Comparison of ENCODE assay signal across 8 mouse cellular contexts in genomic region chr2:151543063-151543895, GRCm38 (mm10). TPM values are rescaled to one million over a fixed set of nuclear protein-coding genes. Genes with fewer than 3 reads are reported as not detected.
DNase-seq lines count a peak whose midpoint lies in the region; ATAC-seq and TF ChIP-seq lines count a peak whose summit lies in the region.

No protein-coding gene starts in this region.

- peak overlapping the region; percentile 75 for H3K9ac ChIP-seq in intestine, postnatal 0 days (ENCODE audit: low read depth, low read length)
- peak overlapping the region; percentile 93 for H3K9ac ChIP-seq in limb, embryonic 13.5 days
- H3K9ac ChIP-seq in midbrain, embryonic 15.5 days: peak overlapping the region; percentile 70

- no peaks in the 10 kb centered on the region for H3K9me3 ChIP-seq in intestine, postnatal 0 days (ENCODE audit: control insufficient read depth)
- no peaks in the 10 kb centered on the region for H3K9me3 ChIP-seq in limb, embryonic 13.5 days
- no peaks in the 10 kb centered on the region for H3K9me3 ChIP-seq in midbrain, embryonic 15.5 days

- WGBS in intestine, postnatal 0 days: 1% methylated on average over 21 of the region's 21 CpGs
- WGBS in limb, embryonic 13.5 days: 2% methylated on average over 21 of the region's 21 CpGs
- WGBS in midbrain, embryonic 15.5 days: under 1% methylated on average over 21 of the region's 21 CpGs
- 2% methylated on average over 21 of the region's 21 CpGs for WGBS in thymus, adult 2 months

- peak; percentile 30 for DNase-seq in ovary, postnatal 36 days (ENCODE audit: low spot score)
- DNase-seq in ovary, postnatal 10 days (ENCODE audit: low spot score): no peak
- peak; percentile 52 to 77 for DNase-seq in cerebellum, postnatal 14 days
- peak; percentile 72 to 73 for DNase-seq in heart, adult 18-20 months
- peak; percentile 58 for DNase-seq in thymus, adult 2 months

- H3K4me2 ChIP-seq in intestine, postnatal 0 days (replicated peaks; ENCODE audit: low read depth): peak overlapping the region; percentile 80
- peak overlapping the region; percentile 87 for H3K4me2 ChIP-seq in limb, embryonic 13.5 days (replicated peaks)
- H3K4me2 ChIP-seq in midbrain, embryonic 15.5 days: peak overlapping the region; percentile 62

- H3K27me3 ChIP-seq in intestine, postnatal 0 days (replicated peaks; ENCODE audit: control insufficient read depth, insufficient read depth, low read length): no peaks in the 10 kb centered on the region
- H3K27me3 ChIP-seq in limb, embryonic 13.5 days: no peaks in the 10 kb centered on the region
- no peaks in the 10 kb centered on the region for H3K27me3 ChIP-seq in midbrain, embryonic 15.5 days (replicated peaks)
- no peaks in the 10 kb centered on the region for H3K27me3 ChIP-seq in thymus, adult 2 months (ENCODE audit: control insufficient read depth, insufficient read depth, low read length)

- TF ChIP-seq POLR2A in thymus, adult 2 months (IDR thresholded peaks at IDR 0.05; ENCODE audit: control insufficient read depth, extremely low read depth, insufficient read depth, low read length, poor library complexity): no peak

- no peak for TF ChIP-seq CTCF in intestine, postnatal 0 days (IDR thresholded peaks at IDR 0.05; ENCODE audit: low read depth)
- TF ChIP-seq CTCF in thymus, adult 2 months (IDR thresholded peaks at IDR 0.05; ENCODE audit: borderline replicate concordance, control insufficient read depth, extremely low read depth, insufficient read depth, low read length, poor library complexity): no peak

- H3K4me3 ChIP-seq in intestine, postnatal 0 days (ENCODE audit: low read depth, low read length): peak overlapping the region; percentile 62
- H3K4me3 ChIP-seq in limb, embryonic 13.5 days: peak overlapping the region; percentile 96
- peak overlapping the region; percentile 70 for H3K4me3 ChIP-seq in midbrain, embryonic 15.5 days
- peak overlapping the region; percentile 65 for H3K4me3 ChIP-seq in thymus, adult 2 months (ENCODE audit: control insufficient read depth, insufficient read depth, low read length)

- peak overlapping the region; percentile 80 for H3K27ac ChIP-seq in intestine, postnatal 0 days (ENCODE audit: low read depth, low read length)
- H3K27ac ChIP-seq in limb, embryonic 13.5 days: peak overlapping the region; percentile 94
- H3K27ac ChIP-seq in midbrain, embryonic 15.5 days: peak overlapping the region; percentile 87
- 0 out of 2 replicates have a peak overlapping the region, but pooled peaks have one; percentile 30 for H3K27ac ChIP-seq in thymus, adult 2 months (ENCODE audit: control insufficient read depth, insufficient read depth, low read length)

- peaks cover 10% of the 10 kb centered on the region for H3K4me1 ChIP-seq in intestine, postnatal 0 days (replicated peaks; ENCODE audit: control insufficient read depth, insufficient read depth, low read length)
- H3K4me1 ChIP-seq in limb, embryonic 13.5 days: peaks cover 33% of the 10 kb centered on the region
- H3K4me1 ChIP-seq in midbrain, embryonic 15.5 days: peaks cover 42% of the 10 kb centered on the region
- peaks cover 24% of the 10 kb centered on the region for H3K4me1 ChIP-seq in thymus, adult 2 months (replicated peaks; ENCODE audit: control insufficient read depth, insufficient read depth, low read length)

- no peak for ATAC-seq in intestine, postnatal 0 days
- no peak for ATAC-seq in limb, embryonic 13.5 days (ENCODE audit: low FRiP score, low read depth)
- no peak for ATAC-seq in midbrain, embryonic 15.5 days (replicated peaks)

- H3K36me3 ChIP-seq in intestine, postnatal 0 days (ENCODE audit: control insufficient read depth, insufficient read depth): peaks cover 16% of the 10 kb centered on the region; the same call in 1 of the 2 replicates
- H3K36me3 ChIP-seq in limb, embryonic 13.5 days: peaks cover 39% of the 10 kb centered on the region
- peaks cover 14% of the 10 kb centered on the region for H3K36me3 ChIP-seq in midbrain, embryonic 15.5 days (replicated peaks)
- peaks cover 13% of the 10 kb centered on the region for H3K36me3 ChIP-seq in thymus, adult 2 months (ENCODE audit: control insufficient read depth, insufficient read depth, low read length)

RNA-seq across cellular contexts. Expression of gene Fkbp1a, which starts 1.0 kb away (rescaled TPM):
- total RNA-seq in heart, adult 18-20 months (2021): 100 to 1,000 TPM; 200 to 226 TPM
- 370 and 377 TPM in 2 replicates for polyA plus RNA-seq in intestine, postnatal 0 days (2015; fragmentation: Nextera tagmentation; extraction: Ambion mirVana)
- 484 and 493 TPM in 2 replicates for polyA plus RNA-seq in limb, embryonic 13.5 days (2015; fragmentation: Nextera tagmentation; extraction: Ambion mirVana)
- polyA plus RNA-seq in midbrain, embryonic 15.5 days (2015; fragmentation: Nextera tagmentation; extraction: Ambion mirVana): 586 and 594 TPM in 2 replicates
- 126 and 146 TPM in 2 replicates for polyA plus RNA-seq in thymus, adult 2 months (2012; rRNA removed)

RNA-seq across cellular contexts. Expression of gene Sdcbp2, which starts 29.1 kb away (rescaled TPM):
- 1 to 10 TPM; 2.8 to 2.9 TPM for total RNA-seq in heart, adult 18-20 months (2021)
- polyA plus RNA-seq in intestine, postnatal 0 days (2015; fragmentation: Nextera tagmentation; extraction: Ambion mirVana): 55.2 and 66.7 TPM in 2 replicates
- polyA plus RNA-seq in limb, embryonic 13.5 days (2015; fragmentation: Nextera tagmentation; extraction: Ambion mirVana): 0.76 and 1.5 TPM in 2 replicates
- polyA plus RNA-seq in midbrain, embryonic 15.5 days (2015; fragmentation: Nextera tagmentation; extraction: Ambion mirVana): 0.67 and 0.96 TPM in 2 replicates
- 3.5 and 4.6 TPM in 2 replicates for polyA plus RNA-seq in thymus, adult 2 months (2012; rRNA removed)

RNA-seq across cellular contexts. Expression of gene Nsfl1c, which starts 49.3 kb away (rescaled TPM):
- 10 to 100 TPM; 79.4 to 84.5 TPM for total RNA-seq in heart, adult 18-20 months (2021)
- polyA plus RNA-seq in intestine, postnatal 0 days (2015; fragmentation: Nextera tagmentation; extraction: Ambion mirVana): 92.8 and 99.3 TPM in 2 replicates
- 293 and 302 TPM in 2 replicates for polyA plus RNA-seq in limb, embryonic 13.5 days (2015; fragmentation: Nextera tagmentation; extraction: Ambion mirVana)
- 285 and 292 TPM in 2 replicates for polyA plus RNA-seq in midbrain, embryonic 15.5 days (2015; fragmentation: Nextera tagmentation; extraction: Ambion mirVana)
- polyA plus RNA-seq in thymus, adult 2 months (2012; rRNA removed): 64.1 and 79.3 TPM in 2 replicates

Comparison
In these comparisons a context has a peak if more than half of its experiments do, and no peak if none do; other contexts are left out.
1. H3K27ac ChIP-seq: peak in every context shown above with its lines; median percentile 94 in limb, embryonic 13.5 days; 87 in midbrain, embryonic 15.5 days; 80 in intestine, postnatal 0 days; 30 in thymus, adult 2 months.
2. RNA of gene Sdcbp2, which starts 29.1 kb away (polyA plus RNA-seq): 55.2 to 66.7 TPM in intestine, postnatal 0 days; 3.5 to 4.6 TPM in thymus, adult 2 months, 0.76 to 1.5 TPM in limb, embryonic 13.5 days and 0.67 to 0.96 TPM in midbrain, embryonic 15.5 days; every median in the first group is over 10 times any median in the second.
3. Peak in every context shown above with its lines, with median percentiles within 50 percentile points of each other: H3K4me2 ChIP-seq, H3K4me3 ChIP-seq and H3K9ac ChIP-seq.